Mouse (Mus musculus): ENCODE measurements around the gene Hist1h2bc.

DNA sequence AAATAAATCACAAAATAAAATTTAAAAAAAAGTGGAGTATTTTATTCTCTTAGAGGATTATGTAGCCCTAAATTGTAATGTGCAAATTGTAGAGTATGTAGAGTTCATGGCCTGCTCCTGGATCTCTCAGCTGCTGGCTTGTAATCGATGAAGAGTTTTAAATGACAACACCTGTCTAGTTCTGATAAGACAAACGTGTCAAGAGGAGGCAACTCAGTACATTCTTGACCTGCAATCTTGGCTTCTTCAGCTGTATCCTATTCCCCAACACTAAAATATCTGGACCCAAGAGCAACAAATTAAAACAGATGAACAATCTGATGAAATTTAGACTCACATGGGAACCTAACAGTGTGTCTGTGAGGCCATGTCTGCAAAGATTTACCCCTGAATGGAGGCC, 5.5 kb downstream of the Hist1h2bc start:
- TF ChIP-seq CTCF (conservative IDR thresholded peaks at IDR 0.05; ENCODE audit: low read length) (no peak), POU5F1 (IDR thresholded peaks at IDR 0.05; ENCODE audit: borderline replicate concordance, low read length) (no peak), NANOG (IDR thresholded peaks at IDR 0.05; ENCODE audit: borderline replicate concordance, low read length) (no peak)
